Mouse (Mus musculus): ENCODE measurements around the gene Hcar1.

Gene Hcar1

GRCm38 (mm10) chr5:123862374-123863350 is 17.2 kb downstream of the Hcar1 start:
- DNase-seq = no peak

- DNase-seq = no peak
Observed at GRCm38 (mm10) chr5:123858798-123859197, 21.0 kb downstream of the Hcar1 start.

GRCm38 (mm10) chr5:123854511-123854910 is 25.3 kb downstream of the Hcar1 start:
- no peak for DNase-seq

GRCm38 (mm10) chr5:123853877-123854504 is 25.8 kb downstream of the Hcar1 start:
- DNase-seq = no peak

- DNase-seq = no peak
Observed at GRCm38 (mm10) chr5:123851398-123851797, 28.4 kb downstream of the Hcar1 start.

GRCm38 (mm10) chr5:123844316-123844715 is 35.5 kb downstream of the Hcar1 start:
- no peak for DNase-seq

GRCm38 (mm10) chr5:123843816-123844215 is 36.0 kb downstream of the Hcar1 start:
- no peak for DNase-seq

GRCm38 (mm10) chr5:123842935-123843282 is 36.9 kb downstream of the Hcar1 start:
- DNase-seq = no peak

- no peak for DNase-seq
Observed at GRCm38 (mm10) chr5:123842221-123842934, 37.4 kb downstream of the Hcar1 start.

GRCm38 (mm10) chr5:123837371-123837770 is 42.4 kb downstream of the Hcar1 start:
- DNase-seq = no peak

GRCm38 (mm10) chr5:123834836-123835235 is 45.0 kb downstream of the Hcar1 start:
- no peak for DNase-seq

- DNase-seq = no peak
Observed at GRCm38 (mm10) chr5:123832309-123832708, 47.5 kb downstream of the Hcar1 start.

GRCm38 (mm10) chr5:123827659-123828091 is 52.1 kb downstream of the Hcar1 start:
- peak; percentile 14 for DNase-seq
